Mouse (Mus musculus) CD4-positive helper T cell, adult 2 months (primary cell): Measurements from ENCODE around the gene Wnt3a.
A peak's percentile ranks its signal among the peaks of the same experiment; 100 is the strongest.

Source experiments
- DNase-seq: peaks from one replicate; pipeline ENCODE4 v3.0.0-alpha.2; 2012; ENCODE audit warnings: low read depth, missing footprints, low spot score

Wnt3a gene

GRCm38 (mm10) chr11:59290702-59291303, at the start of gene Wnt3a:
TSS of gene Wnt3a (minus strand) at chr11:59290752.
- no peak for DNase-seq

- no peak for DNase-seq
Observed at GRCm38 (mm10) chr11:59338736-59339120, 48.2 kb upstream of the Wnt3a start.

GRCm38 (mm10) chr11:59337955-59338735, 47.6 kb upstream of the Wnt3a start:
- no peak for DNase-seq

GRCm38 (mm10) chr11:59336381-59336780, 45.8 kb upstream of the Wnt3a start:
- no peak for DNase-seq

GRCm38 (mm10) chr11:59335942-59336341, 45.4 kb upstream of the Wnt3a start:
- no peak for DNase-seq

GRCm38 (mm10) chr11:59335150-59335549, 44.6 kb upstream of the Wnt3a start:
- DNase-seq, result no peak

GRCm38 (mm10) chr11:59332938-59333337, 42.4 kb upstream of the Wnt3a start:
- no peak for DNase-seq

- no peak for DNase-seq
Observed at GRCm38 (mm10) chr11:59331167-59331869, 40.8 kb upstream of the Wnt3a start.

- DNase-seq, result peak; percentile 33
Observed at GRCm38 (mm10) chr11:59330560-59330959, 40.0 kb upstream of the Wnt3a start.

- DNase-seq, result no peak
Observed at GRCm38 (mm10) chr11:59329616-59330015, 39.1 kb upstream of the Wnt3a start.

- DNase-seq, result no peak
Observed at GRCm38 (mm10) chr11:59327625-59328024, 37.1 kb upstream of the Wnt3a start.

- no peak for DNase-seq
Observed at GRCm38 (mm10) chr11:59324777-59325176, 34.2 kb upstream of the Wnt3a start.

- no peak for DNase-seq
Observed at GRCm38 (mm10) chr11:59322988-59323387, 32.4 kb upstream of the Wnt3a start.

GRCm38 (mm10) chr11:59316517-59316916, 26.0 kb upstream of the Wnt3a start:
- no peak for DNase-seq

- no peak for DNase-seq
Observed at GRCm38 (mm10) chr11:59313944-59314343, 23.4 kb upstream of the Wnt3a start.

- DNase-seq, result no peak
Observed at GRCm38 (mm10) chr11:59313029-59313811, 22.7 kb upstream of the Wnt3a start.

GRCm38 (mm10) chr11:59312501-59312900, 21.9 kb upstream of the Wnt3a start:
- no peak for DNase-seq

- DNase-seq, result no peak
Observed at GRCm38 (mm10) chr11:59312060-59312459, 21.5 kb upstream of the Wnt3a start.

- no peak for DNase-seq
Observed at GRCm38 (mm10) chr11:59309976-59310375, 19.4 kb upstream of the Wnt3a start.

- DNase-seq, result no peak
Observed at GRCm38 (mm10) chr11:59309106-59309805, 18.7 kb upstream of the Wnt3a start.

GRCm38 (mm10) chr11:59308625-59309024, 18.1 kb upstream of the Wnt3a start:
- DNase-seq, result no peak
